ENCODE assay signal across 7 mouse cellular contexts in genomic region chr2:159053534-159053933, GRCm38 (mm10).
DNase-seq lines count a peak whose midpoint lies in the region; ATAC-seq and TF ChIP-seq lines count a peak whose summit lies in the region.

No protein-coding gene starts in this region.

- H3K27me3 ChIP-seq in heart, embryonic 15.5 days, result no peaks in the 10 kb centered on the region
- H3K27me3 ChIP-seq in stomach, postnatal 0 days (ENCODE audit: control insufficient read depth, insufficient read depth, low read length), result no peaks in the 10 kb centered on the region

- no peak overlapping the region for H3K27ac ChIP-seq in heart, embryonic 15.5 days
- H3K27ac ChIP-seq in stomach, postnatal 0 days (replicated peaks), result no peak overlapping the region

- H3K9ac ChIP-seq in heart, embryonic 15.5 days, result no peak overlapping the region
- H3K9ac ChIP-seq in stomach, postnatal 0 days (ENCODE audit: low read length), result no peak overlapping the region

- TF ChIP-seq EP300 in stomach, postnatal 0 days (optimal IDR thresholded peaks at IDR 0.05), result no peak

- 41% methylated on average over 10 of the region's 10 CpGs for WGBS in heart, embryonic 15.5 days
- 63% methylated on average over 10 of the region's 10 CpGs for WGBS in stomach, postnatal 0 days

- no peaks in the 10 kb centered on the region for H3K9me3 ChIP-seq in heart, embryonic 15.5 days (replicated peaks)
- H3K9me3 ChIP-seq in stomach, postnatal 0 days (ENCODE audit: control insufficient read depth, low read length), result no peaks in the 10 kb centered on the region

- peak; percentile 87 for ATAC-seq in heart, embryonic 15.5 days (replicated peaks; ENCODE audit: insufficient number of reproducible peaks, insufficient read depth, low FRiP score, low read depth)
- ATAC-seq in stomach, postnatal 0 days (ENCODE audit: low FRiP score, low TSS enrichment), result 0 out of 2 replicates have a peak, but pooled peaks have one; percentile 18

- peak; percentile 22 for DNase-seq in ovary, adult 18-20 months (ENCODE audit: low spot score)
- no peak for DNase-seq in ovary, postnatal 14 days (ENCODE audit: low spot score)
- DNase-seq in kidney, postnatal 25 days, result peak; percentile 34 to 75
- no peak for DNase-seq in stomach, postnatal 0 days (ENCODE audit: low spot score)
- DNase-seq in thymus, adult 18-20 months, result no peak
- no peak for DNase-seq in cerebellum, postnatal 4 days (ENCODE audit: low spot score in 2 of 2)

- no peaks in the 10 kb centered on the region for H3K36me3 ChIP-seq in heart, embryonic 15.5 days
- no peaks in the 10 kb centered on the region for H3K36me3 ChIP-seq in stomach, postnatal 0 days (ENCODE audit: control insufficient read depth, insufficient read depth, low read length)

- TF ChIP-seq CTCF in stomach, postnatal 0 days (IDR thresholded peaks at IDR 0.05; ENCODE audit: low read depth), result no peak

- no peaks in the 10 kb centered on the region; the same call in 1 of the 2 replicates for H3K4me1 ChIP-seq in heart, embryonic 15.5 days (replicated peaks)
- H3K4me1 ChIP-seq in stomach, postnatal 0 days (replicated peaks; ENCODE audit: control insufficient read depth, insufficient read depth), result no peaks in the 10 kb centered on the region

- no peak overlapping the region for H3K4me3 ChIP-seq in heart, embryonic 15.5 days
- no peak overlapping the region for H3K4me3 ChIP-seq in stomach, postnatal 0 days (ENCODE audit: low read depth, low read length)

- no peak overlapping the region for H3K4me2 ChIP-seq in heart, embryonic 15.5 days
- no peak overlapping the region for H3K4me2 ChIP-seq in stomach, postnatal 0 days (replicated peaks; ENCODE audit: low read depth)

Comparison
In these comparisons a context has a peak if more than half of its experiments do, and no peak if none do; other contexts are left out.
1. DNase-seq: peak in ovary, adult 18-20 months (single experiment) and kidney, postnatal 25 days (2 of 2); none in ovary, postnatal 14 days (single experiment), stomach, postnatal 0 days (single experiment), thymus, adult 18-20 months (0 of 2) and cerebellum, postnatal 4 days (0 of 2).